Mouse (Mus musculus): ENCODE measurements around the gene Slc9a6.

Slc9a6 gene

DNA sequence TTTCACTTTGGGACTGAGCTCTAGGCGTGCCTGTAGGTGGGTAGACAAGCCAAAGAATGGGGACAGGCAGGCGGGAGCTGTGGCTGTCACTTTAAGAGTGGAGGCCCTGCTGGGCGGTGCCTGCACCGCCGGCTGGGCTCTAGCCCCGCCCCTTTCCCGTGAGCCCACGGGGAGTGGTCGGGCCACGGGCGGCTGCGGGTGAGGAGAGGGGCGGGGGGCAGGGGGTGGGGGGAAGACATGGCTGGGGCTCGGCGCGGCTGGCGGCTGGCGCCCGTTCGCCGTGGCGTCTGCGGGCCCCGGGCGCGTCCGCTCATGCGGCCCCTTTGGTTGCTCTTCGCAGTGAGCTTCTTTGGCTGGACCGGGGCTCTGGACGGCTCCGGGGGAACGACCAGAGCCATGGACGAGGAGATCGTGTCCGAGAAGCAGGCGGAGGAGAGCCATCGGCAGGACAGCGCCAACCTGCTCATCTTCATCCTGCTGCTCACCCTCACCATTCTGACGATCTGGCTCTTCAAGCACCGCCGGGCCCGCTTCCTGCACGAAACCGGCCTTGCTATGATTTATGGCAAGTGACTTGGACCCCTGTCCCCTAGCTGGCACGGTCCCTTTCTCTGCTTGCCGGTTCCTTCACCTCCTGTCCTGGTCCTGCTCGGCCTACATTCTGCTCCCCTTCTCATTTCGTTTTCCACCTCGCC is at the start of gene Slc9a6:
TSS of gene Slc9a6 (plus strand) at position 135 of the 695 bp plus-strand sequence.
- DNase-seq: peak; percentile 72

- peak; percentile 12 for DNase-seq
Observed at GRCm38 (mm10) chrX:56572465-56572864, 37.1 kb upstream of the Slc9a6 start.

DNA sequence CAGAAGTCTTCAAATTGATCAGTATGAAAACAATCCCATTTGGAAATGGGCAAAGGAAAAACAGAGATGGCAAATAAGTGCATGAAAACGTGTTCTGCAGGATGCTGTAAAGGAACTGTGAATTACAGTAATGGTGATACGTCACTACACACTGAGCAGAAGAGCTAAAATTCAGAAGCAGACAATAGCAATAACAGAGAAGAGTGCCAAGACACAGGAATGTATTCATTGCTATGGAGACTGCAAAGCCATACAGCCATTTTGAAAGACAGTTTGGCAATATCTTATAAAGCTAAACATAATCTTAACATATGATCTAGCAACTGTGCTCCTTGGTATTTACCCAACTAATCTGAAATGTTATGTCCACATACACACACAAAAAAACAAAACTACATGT is 31.4 kb upstream of the Slc9a6 start:
- no peak for DNase-seq

DNA sequence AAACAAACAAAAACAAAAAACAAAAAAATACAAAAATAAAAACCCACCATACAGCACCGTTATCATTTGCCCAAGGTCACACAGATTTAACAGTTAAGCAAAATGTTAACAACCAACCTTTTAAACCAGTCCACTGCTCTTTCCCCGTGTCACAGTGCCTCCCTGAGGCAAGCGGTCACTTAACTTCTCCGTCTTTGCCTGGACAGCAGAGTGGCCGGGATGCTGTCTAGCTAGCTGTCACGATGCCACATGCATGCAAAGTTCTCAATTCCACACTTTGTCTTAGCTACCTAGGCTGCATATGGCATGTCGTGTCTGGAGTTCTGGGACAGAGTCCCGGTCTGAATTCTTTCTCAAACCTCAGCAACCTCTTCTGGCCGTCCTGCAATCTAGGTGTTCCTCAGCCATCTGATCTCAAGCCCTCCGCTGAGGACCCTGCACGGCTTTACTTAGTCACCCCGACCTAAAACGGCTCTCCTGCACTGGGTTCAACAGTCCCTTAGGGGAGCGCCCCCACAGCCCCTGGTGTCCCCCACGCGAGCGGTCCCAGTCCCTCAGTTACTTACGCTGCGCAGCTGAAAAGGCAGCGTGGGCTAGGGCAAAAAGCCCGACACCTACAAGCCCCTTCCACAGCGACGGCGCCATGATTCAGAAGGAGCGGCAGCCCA is 12.2 kb upstream of the Slc9a6 start:
- DNase-seq: no peak

GRCm38 (mm10) chrX:56597887-56598640 is 11.5 kb upstream of the Slc9a6 start, which contains the start of gene Mmgt1:
Gene Mmgt1, minus strand, starts transcription at chrX:56598069.
- DNase-seq: peak; percentile 89

DNA sequence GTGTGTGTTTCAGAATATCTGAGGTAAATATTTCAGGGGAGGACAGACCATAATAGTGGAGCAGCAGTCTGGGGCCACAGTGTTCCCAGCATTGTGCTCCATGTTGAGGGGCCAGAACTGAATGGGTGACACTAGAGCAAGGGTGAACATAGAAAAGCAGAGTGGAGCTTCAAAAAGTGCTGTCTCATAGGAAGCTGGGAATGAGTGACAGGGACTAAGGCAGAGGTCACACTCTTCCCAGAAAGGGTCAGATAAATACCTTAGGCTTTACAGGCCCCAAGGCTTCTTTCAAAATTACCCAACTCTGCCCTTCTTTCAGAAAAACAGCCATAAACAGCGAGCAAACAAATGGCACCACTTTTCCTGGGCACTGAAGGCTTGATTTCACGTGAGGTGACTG is 3.0 kb upstream of the Slc9a6 start:
- no peak for DNase-seq

- DNase-seq: no peak
Observed at GRCm38 (mm10) chrX:56607032-56607710, 2.4 kb upstream of the Slc9a6 start.

GRCm38 (mm10) chrX:56609285-56609622 is 303 bp upstream of the Slc9a6 start:
- no peak for DNase-seq

DNA sequence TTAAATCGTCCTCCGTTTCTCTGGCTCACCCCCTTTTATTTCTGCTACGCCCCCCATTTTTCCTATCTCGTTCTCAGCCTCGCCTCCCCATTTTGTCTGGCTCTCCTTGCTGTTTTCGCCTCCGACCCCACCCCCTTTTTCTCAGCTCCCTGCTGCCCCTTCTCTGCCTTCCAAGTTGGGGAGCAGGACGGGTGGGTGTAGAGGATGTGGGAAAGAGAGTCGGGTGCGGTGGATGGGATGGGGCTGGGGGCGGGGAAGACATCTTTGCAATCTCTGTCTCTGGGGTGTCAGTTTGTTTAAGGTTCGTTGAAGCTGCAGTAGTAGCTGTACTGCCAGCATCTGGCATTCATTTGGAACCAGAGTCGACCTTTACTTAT is 749 bp downstream of the Slc9a6 start:
- DNase-seq: no peak

DNA sequence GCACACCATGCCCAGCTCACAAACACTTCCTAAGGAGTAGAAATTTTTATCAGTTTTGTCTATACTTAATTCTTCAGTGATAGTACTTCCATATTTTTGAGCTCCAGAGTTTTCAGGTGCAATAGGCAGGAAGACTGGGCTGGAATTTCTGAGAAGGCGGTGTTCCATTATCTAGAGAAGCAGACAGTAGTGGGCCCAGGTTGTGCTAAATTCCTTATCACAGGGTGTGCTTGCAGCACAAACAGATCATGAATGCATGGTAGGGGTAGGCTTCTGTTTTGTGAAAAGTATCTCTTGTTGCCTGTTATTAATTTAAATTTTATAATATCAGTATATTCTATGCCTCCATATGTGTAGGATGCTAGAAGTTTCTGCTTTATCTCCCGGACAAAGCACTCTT is 5.7 kb downstream of the Slc9a6 start:
- no peak for DNase-seq

- no peak for DNase-seq
Observed at GRCm38 (mm10) chrX:56636185-56636584, 26.6 kb downstream of the Slc9a6 start.

- DNase-seq: no peak
Observed at GRCm38 (mm10) chrX:56640066-56640465, 30.5 kb downstream of the Slc9a6 start.

DNA sequence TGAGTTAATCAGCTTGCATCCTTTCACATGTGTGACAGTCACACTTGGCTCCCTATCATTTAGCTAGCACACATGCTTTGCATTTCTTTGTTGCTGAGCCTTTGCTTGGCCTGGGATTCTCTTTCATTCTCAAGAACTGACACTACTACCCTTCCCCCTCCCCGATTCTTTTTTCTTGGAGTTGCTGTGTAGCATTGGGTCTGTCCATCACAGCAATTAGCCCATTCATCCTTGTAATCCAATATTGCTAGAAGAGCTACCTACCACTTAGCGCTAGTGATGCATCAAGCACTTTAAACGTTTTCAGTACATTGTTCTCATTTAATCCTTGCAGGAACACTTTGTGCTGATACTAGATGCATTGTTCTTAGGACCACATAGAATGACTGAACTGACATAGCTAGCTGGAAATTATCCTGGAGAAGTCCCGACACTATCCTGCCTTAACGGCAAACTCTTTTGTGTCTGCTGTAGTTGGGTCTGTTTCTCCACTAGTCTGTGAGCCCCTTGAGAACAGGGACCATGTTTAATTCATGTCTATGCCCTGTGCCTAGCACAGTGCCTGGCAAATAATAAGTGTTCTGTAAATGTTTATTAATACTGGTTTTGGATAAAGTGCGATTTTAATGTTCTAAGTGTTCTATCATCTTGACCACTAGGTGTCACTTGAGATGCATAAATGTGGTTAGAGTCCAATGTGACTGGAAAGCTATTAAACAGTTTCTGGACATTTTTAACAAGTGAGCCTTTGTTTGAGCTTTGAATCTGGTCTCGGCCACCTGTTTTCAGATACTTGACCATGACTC is 40.2 kb downstream of the Slc9a6 start:
- DNase-seq: no peak

DNA sequence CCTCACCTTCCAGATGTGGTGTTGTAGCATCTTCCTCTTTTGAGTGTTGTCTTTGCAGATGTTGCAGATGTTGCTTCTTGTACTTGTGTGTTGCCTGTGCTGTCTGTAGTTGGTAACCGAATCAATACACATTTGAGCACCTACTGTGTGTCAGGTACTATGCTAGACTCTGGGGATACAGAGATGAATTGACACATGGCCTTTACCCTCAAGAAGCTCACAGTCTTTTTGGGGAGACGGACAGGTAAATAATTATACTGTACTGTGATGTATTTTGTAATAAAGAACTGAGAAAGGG is 40.7 kb downstream of the Slc9a6 start:
- DNase-seq: peak; percentile 10

DNA sequence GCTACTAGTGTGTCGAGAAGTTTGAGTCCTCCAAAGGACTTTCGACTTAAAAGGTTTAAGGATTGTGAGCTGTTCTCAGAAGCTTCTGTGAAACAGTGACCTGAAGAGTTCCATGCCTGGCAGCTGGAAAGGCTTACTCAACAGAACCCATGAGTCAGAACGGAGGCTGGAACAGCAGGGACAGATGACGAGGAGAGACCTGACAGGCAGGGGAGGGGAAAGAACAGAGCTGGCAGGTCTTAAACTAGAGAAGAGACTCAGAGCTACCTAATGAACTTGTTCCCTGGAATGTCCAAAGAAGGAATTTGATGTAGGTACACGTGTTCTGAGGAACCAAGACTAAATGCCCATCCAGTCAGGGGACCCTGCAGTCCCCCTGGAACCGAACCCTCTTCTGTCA is 41.3 kb downstream of the Slc9a6 start:
- DNase-seq: peak; percentile 22

DNA sequence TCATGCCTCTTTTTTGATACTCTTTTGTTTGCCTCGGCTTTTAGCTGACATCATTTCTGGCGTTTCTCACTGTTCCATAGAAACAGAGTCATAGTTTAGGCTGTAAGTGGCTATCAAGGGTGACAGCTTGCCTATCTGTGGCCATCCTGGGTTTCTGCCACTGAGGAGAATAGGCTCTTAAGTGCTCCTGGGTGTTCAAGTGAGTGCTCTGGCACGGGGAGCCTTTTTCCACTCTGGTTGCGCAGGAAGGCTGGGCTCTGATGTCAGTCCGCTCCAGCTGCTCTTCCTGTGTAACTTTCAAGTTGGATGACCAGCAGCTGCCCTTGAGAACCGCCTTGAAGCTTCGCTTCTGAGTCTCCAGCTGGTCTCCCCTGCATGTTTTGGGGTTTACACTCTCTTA is 42.2 kb downstream of the Slc9a6 start:
- DNase-seq: peak; percentile 18

- DNase-seq: no peak
Observed at GRCm38 (mm10) chrX:56655686-56656085, 46.1 kb downstream of the Slc9a6 start.

DNA sequence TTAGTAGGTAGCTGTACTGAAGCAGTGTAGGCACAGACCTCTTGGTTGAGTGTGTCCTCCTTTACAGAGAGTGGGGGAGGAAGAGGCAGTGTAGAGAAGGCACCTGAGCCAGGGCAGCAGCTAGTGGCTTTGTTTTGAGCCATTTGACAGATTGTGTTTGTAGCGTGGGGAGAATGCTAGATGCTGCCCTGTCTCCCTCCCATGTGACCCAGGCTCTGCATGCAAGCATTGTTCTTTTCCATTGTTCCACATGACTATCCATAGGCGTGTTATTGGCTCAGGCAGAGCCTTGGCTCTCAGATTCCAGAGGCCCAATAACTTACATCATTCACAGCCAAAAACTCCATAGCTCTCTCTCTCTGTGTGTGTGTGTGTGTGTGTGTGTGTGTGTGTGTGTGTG is 49.7 kb downstream of the Slc9a6 start:
- DNase-seq: no peak

DNA sequence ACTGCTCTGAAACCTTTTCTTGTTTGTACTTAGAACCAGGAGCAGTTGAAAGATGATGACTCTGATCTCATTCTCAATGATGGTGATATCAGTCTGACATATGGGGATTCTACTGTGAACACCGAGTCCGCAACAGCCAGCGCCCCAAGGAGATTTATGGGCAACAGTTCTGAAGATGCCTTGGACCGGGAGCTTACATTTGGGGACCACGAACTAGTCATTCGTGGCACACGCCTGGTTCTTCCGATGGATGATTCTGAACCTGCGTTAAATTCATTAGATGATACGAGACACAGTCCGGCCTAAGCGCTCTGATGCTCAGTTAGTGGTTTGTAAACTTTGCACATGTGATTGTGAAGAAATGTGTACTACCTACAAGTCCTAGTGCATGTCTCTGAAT is 51.6 kb downstream of the Slc9a6 start:
- DNase-seq: no peak

- no peak for DNase-seq
Observed at GRCm38 (mm10) chrX:56662316-56662715, 52.8 kb downstream of the Slc9a6 start.

DNA sequence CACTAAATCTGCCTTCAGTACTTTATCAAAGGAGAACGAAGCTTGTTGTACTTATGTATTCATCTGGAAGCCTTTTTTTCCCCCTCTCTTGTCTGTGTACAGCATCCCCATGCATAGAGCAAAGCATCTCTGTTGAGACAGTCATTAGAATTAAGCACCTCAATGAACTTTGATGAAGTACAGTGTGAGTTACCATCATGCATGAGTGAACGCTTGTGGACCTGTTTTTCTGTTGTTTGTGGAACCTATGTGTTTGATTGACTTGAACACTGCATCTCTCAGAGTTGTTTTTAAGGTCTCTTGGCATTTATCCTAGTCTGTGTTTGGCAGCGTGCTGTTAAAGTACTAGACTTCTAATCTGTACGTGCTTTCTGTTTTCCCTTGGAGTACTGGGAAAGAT is 53.8 kb downstream of the Slc9a6 start:
- no peak for DNase-seq

GRCm38 (mm10) chrX:56665226-56665973 is 55.8 kb downstream of the Slc9a6 start:
- DNase-seq: peak; percentile 41
